Mouse (Mus musculus): ENCODE data around the gene Anks4b. TPM values are rescaled to one million over a fixed set of nuclear protein-coding genes. Genes with fewer than 3 reads are reported as not detected.

Gene Anks4b
- polyA plus RNA-seq (2012; ENCODE audit: low replicate concordance): not detected in 2 replicates

DNA sequence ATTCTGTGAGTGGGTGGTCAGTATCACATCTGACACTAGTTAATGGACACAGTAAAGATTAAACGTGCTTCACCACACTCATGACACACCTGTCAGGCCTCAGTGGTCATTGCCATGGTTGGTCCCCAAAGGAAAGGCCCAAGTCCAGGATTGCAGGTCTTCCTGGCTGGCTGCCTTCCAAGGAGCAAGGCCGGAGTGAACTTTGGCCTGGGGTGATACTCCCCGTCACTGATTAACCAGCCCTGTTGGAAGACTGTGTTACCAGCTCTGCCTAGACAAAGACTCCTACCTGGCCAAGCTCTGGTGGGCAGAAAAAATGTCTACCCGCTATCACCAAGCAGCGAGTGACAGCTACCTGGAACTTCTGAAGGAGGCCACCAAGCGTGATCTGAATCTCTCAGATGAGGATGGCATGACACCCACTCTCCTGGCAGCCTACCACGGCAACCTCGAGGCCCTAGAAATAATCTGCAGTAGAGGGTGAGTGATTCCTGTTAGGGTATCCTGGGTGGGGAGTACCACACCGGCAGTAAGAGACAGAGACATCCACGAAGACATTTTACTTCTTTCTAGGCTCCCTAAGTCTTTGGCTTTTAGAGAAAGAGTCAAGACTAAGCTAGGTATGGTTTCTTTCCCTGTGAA lies at the start of gene Anks4b:
TSS of gene Anks4b (plus strand) at position 256 of the 642 bp plus-strand sequence.

DNA sequence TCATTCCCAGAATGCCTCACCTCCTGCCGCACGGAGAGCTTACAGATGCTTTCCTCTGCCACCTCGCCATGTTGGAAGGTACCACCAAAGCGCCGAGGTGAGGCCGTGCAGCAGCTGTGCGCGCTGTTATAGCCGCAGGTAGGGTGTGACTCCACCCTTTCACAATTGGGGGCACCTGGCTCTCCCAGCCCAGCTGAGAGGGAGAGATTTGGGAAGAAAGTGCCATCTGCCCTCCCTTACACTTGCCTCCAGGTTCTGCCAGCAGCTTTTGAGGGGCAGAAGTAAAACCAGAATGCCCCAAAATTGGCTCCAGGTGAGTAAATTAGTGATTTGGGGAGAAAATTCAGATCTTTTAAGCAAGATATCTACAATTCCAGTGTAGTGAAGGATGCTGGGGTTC lies 28.5 kb upstream of the Anks4b start, which contains the start of gene Zp2:
TSS of gene Zp2 (minus strand) at position 101 of the 400 bp plus-strand sequence.

DNA sequence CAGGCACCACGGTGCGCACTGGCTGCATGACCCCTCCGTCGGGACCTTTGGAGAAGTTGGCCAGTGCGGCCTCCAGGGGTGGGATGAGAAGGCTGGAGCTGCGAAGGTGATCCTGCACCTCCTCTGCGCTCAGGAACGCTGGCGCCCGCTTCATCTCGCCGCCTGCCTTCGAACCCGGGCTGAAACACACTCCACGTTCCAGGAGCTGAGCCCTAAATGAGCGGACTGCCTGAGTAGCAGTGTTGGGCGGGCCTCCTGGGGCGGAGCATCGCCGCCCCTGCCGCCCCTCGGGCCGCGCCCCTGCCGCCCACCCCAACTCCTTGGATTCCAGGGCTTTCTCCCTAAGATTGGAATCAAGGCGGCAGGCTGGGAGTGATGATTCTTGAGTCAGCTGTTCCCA lies 28.1 kb downstream of the Anks4b start, which contains the start of gene Crym:
TSS of gene Crym (minus strand) at position 341 of the 400 bp plus-strand sequence.

DNA sequence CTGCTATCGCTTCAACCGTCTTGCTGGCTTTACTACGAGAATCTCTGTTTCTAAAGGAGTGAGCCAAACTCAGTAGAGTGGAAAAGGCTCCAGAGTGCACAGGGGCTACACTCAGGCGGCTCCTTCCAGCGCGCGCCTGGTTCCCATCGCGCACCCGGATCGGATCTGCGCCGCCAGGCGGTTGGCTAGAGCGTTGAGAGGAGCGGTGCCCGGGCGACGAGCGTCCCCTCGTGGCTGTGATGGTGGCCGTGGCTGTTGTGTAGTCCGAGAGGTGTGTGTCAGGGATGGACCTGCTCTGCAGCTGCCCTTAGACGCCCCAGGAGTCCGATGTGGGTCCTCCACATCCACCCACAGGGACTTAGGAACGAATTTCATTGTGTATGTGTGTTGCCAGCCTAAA lies 30.1 kb downstream of the Anks4b start, which contains the start of gene Abca14:
TSS of gene Abca14 (plus strand) at position 173 of the 400 bp plus-strand sequence.

Other genes with a start within 250 kb of the Anks4b start
- not detected in 2 replicates for gene Dnah3, start 78.6 kb upstream of the Anks4b start, polyA plus RNA-seq (2012; ENCODE audit: low replicate concordance)
- gene Tmem159, start 71.5 kb upstream of the Anks4b start, polyA plus RNA-seq (2012; ENCODE audit: low replicate concordance): 1.2 and 2.2 TPM in 2 replicates
- gene Zp2, start 28.6 kb upstream of the Anks4b start, polyA plus RNA-seq (2012; ENCODE audit: low replicate concordance): not detected in 2 replicates
- gene Crym, start 28.3 kb downstream of the Anks4b start, polyA plus RNA-seq (2012; ENCODE audit: low replicate concordance): 0.20 TPM in 1 of 2 replicates, not detected in the other
- not detected in 2 replicates for gene Abca14, start 30.1 kb downstream of the Anks4b start, polyA plus RNA-seq (2012; ENCODE audit: low replicate concordance)
- gene Abca15, start 154.8 kb downstream of the Anks4b start, polyA plus RNA-seq (2012; ENCODE audit: low replicate concordance): not detected in 2 replicates
- gene Abca16, start 235.8 kb downstream of the Anks4b start, polyA plus RNA-seq (2012; ENCODE audit: low replicate concordance): not detected in 2 replicates